Mouse (Mus musculus) left cerebral cortex, postnatal 36 days (tissue): ENCODE data around the gene Pcdh7. TPM values are rescaled to one million over a fixed set of nuclear protein-coding genes. Genes with fewer than 3 reads are reported as not detected.

ENCODE experiments used
- DNase-seq, 2 experiments: peaks; one replicate each; pipeline ENCODE4 v3.0.0; 2021 to 2022; ENCODE audit warnings: low spot score in 2 of 2, mixed read lengths in 1 of 2
- intact Hi-C: fragments of 180-260 bp; cut with DNase I; formaldehyde crosslinking; loops from one replicate; pipeline ENCODE4 v1.15.1; 2025
- total RNA-seq, 2 experiments: library from RNA; stranded (reverse); gene quantifications; 2 replicates each; pipeline ENCODE4 v1.2.3; 2021

Pcdh7 gene
- total RNA-seq, 2 experiments from 2014 or later = 152 to 173 TPM

GRCm38 (mm10) chr5:57866097-57866496, 148.3 kb downstream of the Pcdh7 start:
- intact Hi-C loops = no loop called here
- DNase-seq = no peak

GRCm38 (mm10) chr5:57867906-57868305, 150.1 kb downstream of the Pcdh7 start:
- DNase-seq = no peak
- intact Hi-C loops = no loop called here

GRCm38 (mm10) chr5:57868702-57869101, 150.9 kb downstream of the Pcdh7 start:
- DNase-seq = no peak
- intact Hi-C loops = no loop called here

GRCm38 (mm10) chr5:57870727-57871126, 153.0 kb downstream of the Pcdh7 start:
- no peak for DNase-seq
- intact Hi-C loops = no loop called here

DNA sequence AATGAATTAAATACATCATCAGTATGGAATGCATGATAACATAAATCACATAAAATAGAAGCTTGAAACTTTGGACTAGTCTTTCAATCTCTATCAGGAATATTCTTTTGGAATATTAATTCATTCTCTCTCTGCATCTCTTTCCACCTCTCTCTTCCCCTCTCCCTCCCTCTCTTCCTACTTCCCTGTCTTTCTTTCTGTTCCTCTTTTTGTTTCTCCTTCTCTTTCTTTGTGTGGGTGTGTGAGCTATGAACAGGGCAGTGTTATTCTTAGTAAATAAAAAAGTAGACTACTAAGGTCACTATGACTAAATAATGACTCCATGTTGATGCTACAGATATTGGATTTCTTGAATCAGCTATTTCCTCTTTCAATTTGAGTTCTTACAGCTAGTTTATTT, 167.2 kb downstream of the Pcdh7 start:
- intact Hi-C loops = no loop called here

GRCm38 (mm10) chr5:57899018-57899614, 181.3 kb downstream of the Pcdh7 start:
- intact Hi-C loops = no loop called here
- peak in 1 of 2 experiments; percentile 21 for DNase-seq

More for the DNA sequence above, 167.2 kb downstream of the Pcdh7 start:
- no peak for DNase-seq

GRCm38 (mm10) chr5:57907218-57907617, 189.5 kb downstream of the Pcdh7 start:
- DNase-seq = no peak
- intact Hi-C loops = no loop called here

GRCm38 (mm10) chr5:57921140-57921539, 203.4 kb downstream of the Pcdh7 start:
- no peak for DNase-seq

DNA sequence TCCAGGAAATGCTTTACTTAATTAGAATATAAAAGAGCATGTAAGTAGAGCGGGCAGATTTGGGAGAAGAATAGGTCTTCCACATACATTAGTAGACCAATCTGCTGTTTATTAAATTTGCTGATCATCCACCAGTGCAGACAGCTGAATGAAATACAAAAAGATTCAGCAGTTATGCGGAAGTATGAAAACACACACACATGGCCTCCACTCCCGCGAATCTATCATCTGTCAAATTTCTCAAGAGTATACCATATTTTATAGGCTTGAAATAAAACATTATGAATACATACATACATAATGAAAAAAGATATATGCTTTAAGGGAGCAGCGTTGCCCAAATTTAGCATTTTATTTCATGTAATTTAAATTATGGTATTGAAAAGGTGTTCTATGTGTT, 213.6 kb downstream of the Pcdh7 start:
- no peak for DNase-seq
- intact Hi-C loops = no loop called here

More at GRCm38 (mm10) chr5:57921140-57921539, 203.4 kb downstream of the Pcdh7 start:
- intact Hi-C loops = no loop called here

- no peak for DNase-seq
- intact Hi-C loops = no loop called here
Measured at GRCm38 (mm10) chr5:57931738-57932137, 214.0 kb downstream of the Pcdh7 start.

DNA sequence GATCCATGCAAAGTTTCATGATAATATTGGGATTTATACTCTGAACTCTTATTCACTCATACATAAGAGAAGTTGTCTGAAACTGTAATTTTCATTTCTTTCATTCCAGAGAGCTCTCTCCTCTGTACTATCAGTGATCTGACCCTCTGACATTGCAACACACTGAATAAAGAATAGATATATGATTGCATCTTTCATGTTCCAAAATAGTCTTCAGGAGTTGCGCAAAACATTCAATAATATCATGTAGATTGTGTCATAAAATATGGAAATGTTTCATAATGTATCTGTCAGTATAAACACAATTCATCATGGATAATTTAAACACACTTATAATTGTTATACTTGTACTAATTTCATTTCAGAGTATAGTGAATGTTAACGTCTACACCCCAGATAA, 216.9 kb downstream of the Pcdh7 start:
- DNase-seq = no peak
- intact Hi-C loops = no loop called here

DNA sequence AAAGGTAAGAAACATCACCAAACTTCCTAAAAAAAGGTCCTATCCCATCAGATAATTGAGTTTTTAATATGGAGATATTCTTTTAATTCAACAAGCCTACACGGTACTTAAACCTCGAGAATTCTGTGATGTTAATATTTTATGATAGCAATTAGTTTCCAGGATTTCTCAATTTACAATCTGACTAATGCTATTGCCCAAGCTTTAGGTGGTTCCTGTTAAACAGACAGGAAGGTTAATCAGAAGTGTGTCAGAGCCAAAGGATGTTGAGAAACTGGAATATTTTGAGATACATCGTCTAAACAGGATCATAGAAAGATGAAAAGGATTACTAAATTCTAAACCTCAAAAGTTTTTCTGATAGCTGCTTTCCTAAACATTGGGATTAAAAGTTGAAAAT, 222.7 kb downstream of the Pcdh7 start:
- intact Hi-C loops = no loop called here

DNA sequence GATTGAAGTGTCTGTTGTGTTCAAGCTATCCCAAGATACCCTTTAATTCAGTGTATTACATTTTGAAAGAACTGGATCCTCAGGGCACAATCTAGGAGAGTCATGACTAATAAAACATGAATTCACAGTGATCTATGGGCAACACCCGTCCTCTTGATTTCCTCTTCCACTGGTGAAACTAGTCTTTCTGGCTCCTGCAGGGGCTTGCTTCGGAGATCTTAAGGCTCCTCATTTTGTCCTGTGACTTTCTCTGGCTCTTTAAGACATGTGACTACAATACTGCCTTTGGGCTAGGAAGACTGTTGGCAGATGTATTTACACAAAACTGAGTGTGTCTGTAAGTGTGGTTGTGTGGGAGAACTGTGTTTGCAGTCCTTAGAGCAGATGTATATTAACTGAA, 225.4 kb downstream of the Pcdh7 start:
- DNase-seq = no peak
- intact Hi-C loops = no loop called here

More for the DNA sequence above, 222.7 kb downstream of the Pcdh7 start:
- DNase-seq = no peak

GRCm38 (mm10) chr5:57943611-57944010, 225.8 kb downstream of the Pcdh7 start:
- DNase-seq = no peak
- intact Hi-C loops = no loop called here

GRCm38 (mm10) chr5:57945419-57945818, 227.7 kb downstream of the Pcdh7 start:
- no peak for DNase-seq
- intact Hi-C loops = no loop called here

- no peak for DNase-seq
- intact Hi-C loops = loop anchor here (10.0 kb wide), 1 partner anchor 245 kb away; the partner anchor contains the start of gene Pcdh7
Measured at GRCm38 (mm10) chr5:57959317-57959716, 241.6 kb downstream of the Pcdh7 start.

DNA sequence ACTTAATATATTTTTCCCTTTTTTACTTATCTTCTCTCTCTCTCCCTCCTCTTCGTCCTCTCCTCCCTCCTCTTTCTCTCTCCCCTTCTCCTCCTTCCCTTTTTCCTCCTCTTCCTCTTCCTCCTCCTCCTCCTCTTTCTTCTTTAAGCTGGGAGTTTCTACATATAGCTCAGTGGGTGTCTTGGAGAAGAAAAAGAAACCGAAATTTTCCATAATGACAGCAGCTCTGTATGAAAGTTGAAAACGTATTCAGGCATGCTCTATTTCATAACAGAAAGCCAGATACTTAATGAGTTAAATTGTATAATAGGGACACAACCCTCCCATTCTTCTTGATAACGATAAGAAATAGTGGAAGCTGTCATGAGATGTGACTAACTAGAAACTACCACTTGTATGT, 246.0 kb downstream of the Pcdh7 start:
- intact Hi-C loops = no loop called here
- DNase-seq = no peak

- intact Hi-C loops = no loop called here
Measured at GRCm38 (mm10) chr5:57964201-57964600, 246.4 kb downstream of the Pcdh7 start.

GRCm38 (mm10) chr5:57993584-57993983, 275.8 kb downstream of the Pcdh7 start:
- DNase-seq = no peak
- intact Hi-C loops = no loop called here

More at GRCm38 (mm10) chr5:57964201-57964600, 246.4 kb downstream of the Pcdh7 start:
- no peak for DNase-seq

DNA sequence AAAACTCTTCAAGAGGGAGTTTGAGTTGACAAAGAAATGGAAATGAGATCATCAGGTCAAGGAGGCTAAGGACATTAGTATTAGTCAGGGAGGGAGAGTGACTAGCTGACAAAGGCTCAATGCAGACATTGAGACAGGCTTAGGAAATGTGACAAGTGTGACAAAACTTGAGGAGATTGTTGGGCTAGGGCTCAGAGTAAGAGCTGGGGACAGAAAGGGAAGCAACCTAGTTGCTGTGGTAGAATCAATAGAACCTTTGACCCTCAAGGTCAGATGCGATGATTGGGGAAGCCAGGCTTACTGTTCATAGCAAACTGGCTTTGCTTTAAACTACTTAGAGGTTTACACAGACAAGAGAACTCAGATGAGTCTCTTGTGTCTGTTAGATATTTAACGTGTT, 303.6 kb downstream of the Pcdh7 start:
- intact Hi-C loops = no loop called here
- DNase-seq = no peak

GRCm38 (mm10) chr5:58025123-58025522, 307.4 kb downstream of the Pcdh7 start:
- DNase-seq = no peak
- intact Hi-C loops = no loop called here

DNA sequence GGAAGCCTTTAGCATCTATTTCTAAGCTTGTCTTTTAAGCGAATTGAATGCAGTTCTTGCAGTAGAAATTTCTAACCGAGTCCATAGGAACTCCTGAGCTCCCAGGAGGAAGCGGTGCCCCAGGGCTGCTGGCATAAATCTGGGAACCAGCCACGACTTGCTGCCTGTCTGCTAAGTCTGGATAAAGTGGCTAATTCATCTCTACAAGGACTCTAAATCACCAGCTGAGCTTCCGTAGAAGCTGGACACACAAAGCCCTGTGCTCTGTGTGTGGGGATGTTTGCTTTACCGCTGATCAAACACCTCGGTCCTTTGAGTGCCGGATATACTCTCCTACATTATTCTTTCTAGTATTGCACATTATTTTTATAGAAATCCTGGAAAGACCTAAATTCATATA, 308.0 kb downstream of the Pcdh7 start:
- DNase-seq = no peak
- intact Hi-C loops = no loop called here
